Mouse (Mus musculus): ENCODE measurements around the gene Chn1.

- no peak for TF ChIP-seq CTCF (IDR thresholded peaks at IDR 0.05; ENCODE audit: borderline replicate concordance, control insufficient read depth, extremely low read depth, insufficient read depth, low read length, poor library complexity)
- no peak for TF ChIP-seq POLR2A (IDR thresholded peaks at IDR 0.05; ENCODE audit: control insufficient read depth, extremely low read depth, insufficient read depth, low read length, poor library complexity)
These were observed 165.4 kb downstream of the Chn1 start for GRCm38 (mm10) chr2:73609724-73610210.

Measured in thymus, adult 2 months (tissue).